Mouse (Mus musculus) bone marrow macrophage, adult 2 months (primary cell): ENCODE results near the gene Recql5.

Experiments used
- CTCF ChIP-seq: IDR thresholded peaks from 2 replicates; pipeline ENCODE4 v1.5.1; 2012; ENCODE audit warnings: low read depth, mild to moderate bottlenecking, low read length, moderate library complexity
- POLR2A ChIP-seq: IDR thresholded peaks from 2 replicates; pipeline ENCODE4 v1.6.1; 2012; ENCODE audit warnings: mild to moderate bottlenecking, low read depth, low read length, borderline replicate concordance

GRCm38 (mm10) chr11:115955195-115955858, 22.1 kb upstream of the Recql5 start:
- TF ChIP-seq CTCF (no peak), POLR2A (no peak)
